Mouse (Mus musculus): ENCODE data around the gene Zfp106. TPM values are rescaled to one million over a fixed set of nuclear protein-coding genes. Genes with fewer than 3 reads are reported as not detected.

Zfp106 gene
- total RNA-seq, 2 experiments from 2014 or later: 423 to 433 TPM

- no peak for DNase-seq (ENCODE audit: low spot score)
- intact Hi-C loops (cut with DNase I): no loop called here
Measured at GRCm38 (mm10) chr2:120484241-120484640, 79.4 kb downstream of the Zfp106 start.

DNA sequence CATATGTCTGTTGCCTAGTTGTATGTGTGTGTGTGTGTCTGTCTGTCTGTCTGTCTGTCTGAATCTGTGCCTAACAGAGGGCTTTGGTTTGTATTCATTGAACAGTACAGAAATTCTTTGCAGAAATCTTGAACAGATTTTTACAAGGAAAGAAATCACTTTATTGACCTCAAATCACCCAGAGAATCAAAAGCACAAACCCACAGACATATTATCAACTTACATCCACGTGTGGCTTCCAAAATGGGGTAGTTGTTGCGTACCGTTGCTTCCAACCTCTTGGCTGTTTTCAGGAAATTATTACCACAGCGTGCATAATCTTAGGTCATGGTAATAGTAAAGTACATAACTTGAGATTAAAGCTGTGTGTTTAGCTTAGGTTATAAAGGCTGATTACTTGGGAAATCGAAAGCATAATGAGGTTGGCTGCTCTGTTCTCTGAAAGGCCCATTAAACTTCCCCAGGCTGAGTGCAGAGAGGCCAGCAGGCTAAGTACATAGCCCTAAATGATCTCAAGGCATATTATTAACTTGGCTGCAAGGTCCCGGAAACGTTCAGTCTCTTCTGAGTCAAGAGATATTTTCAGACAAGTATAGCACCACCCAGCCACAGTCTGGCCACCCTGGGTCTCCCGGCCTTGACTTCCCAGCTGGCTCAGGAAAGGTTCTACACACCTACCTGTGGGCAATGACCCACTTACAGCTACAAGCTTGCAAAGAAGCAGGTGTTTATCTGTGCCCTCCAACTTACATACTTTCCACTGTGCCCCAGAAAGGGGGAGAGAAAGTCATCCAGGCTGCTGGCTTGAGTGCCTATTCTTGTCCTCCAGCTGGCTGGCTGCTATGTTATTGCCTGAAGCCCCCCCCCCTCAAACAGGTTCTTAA, 80.9 kb downstream of the Zfp106 start:
- no peak for DNase-seq (ENCODE audit: low spot score)
- intact Hi-C loops (cut with DNase I): no loop called here

GRCm38 (mm10) chr2:120481921-120482320, 81.7 kb downstream of the Zfp106 start:
- no peak for DNase-seq (ENCODE audit: low spot score)
- intact Hi-C loops (cut with DNase I): no loop called here

- intact Hi-C loops (cut with DNase I): loop anchor here (2.0 to 5.0 kb wide), 3 partner anchors 129 to 388 kb away; partner anchors contain the start of genes Haus2 and Lrrc57
- peak; percentile 21 for DNase-seq (ENCODE audit: low spot score)
Measured at GRCm38 (mm10) chr2:120478600-120478999, 85.0 kb downstream of the Zfp106 start.

- intact Hi-C loops (cut with DNase I): loop anchor here (5.0 kb wide), 2 partner anchors 131 to 191 kb away; partner anchors contain the start of genes Haus2 and Lrrc57
- no peak for DNase-seq (ENCODE audit: low spot score)
Measured at GRCm38 (mm10) chr2:120476277-120477087, 87.2 kb downstream of the Zfp106 start.

GRCm38 (mm10) chr2:120470856-120471255, 92.8 kb downstream of the Zfp106 start:
- DNase-seq (ENCODE audit: low spot score): no peak
- intact Hi-C loops (cut with DNase I): no loop called here

DNA sequence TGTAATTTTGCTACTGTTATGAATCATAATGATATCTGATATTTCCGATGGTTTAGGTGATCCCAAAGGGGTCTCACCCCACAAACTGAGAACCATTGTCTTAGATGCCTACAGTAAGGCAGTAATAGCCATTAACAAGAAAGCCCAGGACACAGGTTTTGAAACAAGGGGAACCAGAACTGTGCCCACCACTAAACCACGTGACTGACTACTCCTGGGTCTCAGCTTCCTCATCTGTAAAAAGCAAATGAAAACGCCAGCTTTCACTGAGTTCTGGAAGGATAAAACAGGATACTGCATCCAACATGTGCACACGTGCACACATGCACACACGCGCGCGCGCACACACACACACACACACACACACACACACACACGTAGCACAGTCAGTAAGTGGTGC, 93.9 kb downstream of the Zfp106 start:
- no peak for DNase-seq (ENCODE audit: low spot score)
- intact Hi-C loops (cut with DNase I): no loop called here

- no peak for DNase-seq (ENCODE audit: low spot score)
- intact Hi-C loops (cut with DNase I): no loop called here
Measured at GRCm38 (mm10) chr2:120469220-120469619, 94.4 kb downstream of the Zfp106 start.

DNA sequence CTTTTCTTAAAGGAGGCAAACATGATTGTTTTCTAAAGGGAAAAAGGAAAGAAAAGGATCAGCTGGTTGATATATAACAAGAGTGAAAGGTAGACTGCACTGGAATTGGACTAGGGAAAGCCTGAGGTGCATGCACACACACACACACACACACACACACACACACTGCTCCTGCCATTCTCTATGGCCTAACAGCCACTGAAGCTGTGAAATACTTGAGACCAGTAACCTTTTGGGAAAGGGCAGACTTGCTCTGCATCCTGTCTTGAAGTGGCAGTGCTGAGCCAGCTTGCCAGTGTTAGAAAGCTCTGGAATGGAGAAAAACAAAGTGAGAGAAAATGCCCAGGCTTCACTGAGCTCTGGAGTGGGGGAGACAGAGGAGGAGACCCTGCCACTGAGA, 95.6 kb downstream of the Zfp106 start:
- intact Hi-C loops (cut with DNase I): no loop called here
- DNase-seq (ENCODE audit: low spot score): no peak

DNA sequence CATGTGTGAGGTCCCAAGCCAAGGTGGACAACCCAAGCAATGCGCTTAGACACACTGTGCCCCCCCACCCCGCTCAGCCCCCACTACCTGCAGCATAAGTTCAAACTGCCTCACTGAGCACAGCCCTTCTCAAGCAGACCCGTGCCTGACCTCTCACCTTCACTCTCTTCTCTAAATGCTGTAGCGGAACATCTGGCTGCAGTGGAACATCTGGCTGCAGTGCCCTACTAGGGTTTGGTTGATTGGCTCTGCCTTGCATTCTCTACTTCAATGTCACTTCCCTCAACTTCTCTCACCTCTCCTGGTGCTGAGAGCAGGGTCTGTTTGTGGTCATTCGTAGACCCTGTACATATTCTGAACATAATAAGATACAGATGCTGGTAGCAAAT, 98.3 kb downstream of the Zfp106 start:
- DNase-seq (ENCODE audit: low spot score): no peak
- intact Hi-C loops (cut with DNase I): no loop called here

- intact Hi-C loops (cut with DNase I): no loop called here
- DNase-seq (ENCODE audit: low spot score): no peak
Measured at GRCm38 (mm10) chr2:120464732-120465396, 98.8 kb downstream of the Zfp106 start.

GRCm38 (mm10) chr2:120464091-120464490, 99.6 kb downstream of the Zfp106 start:
- no peak for DNase-seq (ENCODE audit: low spot score)
- intact Hi-C loops (cut with DNase I): no loop called here

DNA sequence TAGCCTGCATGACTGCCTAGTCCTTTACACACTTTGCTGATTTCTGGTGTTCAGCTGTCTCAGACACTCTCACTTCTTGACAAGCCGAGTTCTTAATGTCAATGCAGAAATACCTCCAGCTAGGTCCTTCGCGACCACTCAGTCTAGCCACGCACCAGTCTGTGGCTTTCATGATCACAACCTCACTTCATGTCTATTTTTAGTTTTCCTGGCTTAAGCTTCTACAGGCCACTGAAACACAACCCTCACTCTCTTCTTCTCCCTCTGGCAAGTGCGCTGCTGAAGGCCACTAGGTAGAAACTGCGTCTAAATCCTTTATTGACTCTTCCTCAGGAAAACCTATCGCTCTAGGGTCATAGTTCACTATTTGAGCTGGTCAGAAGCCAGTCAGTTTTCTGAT, 100.3 kb downstream of the Zfp106 start:
- intact Hi-C loops (cut with DNase I): no loop called here
- no peak for DNase-seq (ENCODE audit: low spot score)

DNA sequence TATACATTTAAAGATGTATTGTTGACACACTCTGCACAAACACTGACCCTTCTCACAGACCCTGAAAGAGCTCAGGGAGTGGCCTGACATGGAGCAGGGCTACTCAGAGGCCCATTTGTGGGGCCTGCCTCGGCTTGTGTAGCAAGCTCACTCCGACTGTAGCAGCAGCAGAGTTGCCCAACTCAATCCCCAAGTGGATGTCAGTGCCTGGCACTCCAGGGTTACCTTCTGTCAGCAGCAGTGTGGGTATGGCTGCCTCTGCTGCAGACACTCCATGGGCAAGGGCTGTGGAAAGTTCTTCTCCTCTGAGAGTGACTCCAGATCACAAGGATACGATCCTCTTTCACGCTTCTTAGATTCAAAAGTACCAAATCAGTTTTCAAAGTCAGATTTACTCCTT, 103.4 kb downstream of the Zfp106 start:
- intact Hi-C loops (cut with DNase I): no loop called here
- no peak for DNase-seq (ENCODE audit: low spot score)

Other genes with a start within 250 kb of the Zfp106 start
- not detected for gene Pla2g4f, start 249.7 kb downstream of the Zfp106 start, total RNA-seq (2021)
- 10 to 100 TPM; 27.0 to 37.8 TPM for gene Vps39, start 210.7 kb downstream of the Zfp106 start, total RNA-seq (2021)
- gene Ganc, start 159.9 kb downstream of the Zfp106 start, total RNA-seq (2021): 10 to 100 TPM; 23.1 to 25.2 TPM
- gene Tmem87a, start 159.7 kb downstream of the Zfp106 start, total RNA-seq (2021): 10 to 100 TPM; 16.3 to 17.5 TPM
- 1 to 10 TPM; 1.1 to 1.7 TPM for gene Capn3, start 107.8 kb downstream of the Zfp106 start, total RNA-seq (2021)
- 10 to 100 TPM; 58.5 to 63.4 TPM for gene Snap23, start 3.8 kb upstream of the Zfp106 start, total RNA-seq (2021)
- gene Haus2, start 45.5 kb upstream of the Zfp106 start, total RNA-seq (2021): 1 to 10 TPM; 8.6 to 9.3 TPM
- gene Lrrc57, start 45.7 kb upstream of the Zfp106 start, total RNA-seq (2021): 10 to 100 TPM; 14.6 to 15.3 TPM
- gene Stard9, start 65.3 kb upstream of the Zfp106 start, total RNA-seq (2021): 1 to 10 TPM; 8.2 to 9.7 TPM

Data from heart, postnatal 25 days (tissue).